Mouse (Mus musculus): ENCODE measurements around the gene 4932438H23Rik. TPM values are rescaled to one million over a fixed set of nuclear protein-coding genes. Genes with fewer than 3 reads are reported as not detected.

The 4932438H23Rik gene
- polyA plus RNA-seq, 1 experiment: 1.6 TPM

DNA sequence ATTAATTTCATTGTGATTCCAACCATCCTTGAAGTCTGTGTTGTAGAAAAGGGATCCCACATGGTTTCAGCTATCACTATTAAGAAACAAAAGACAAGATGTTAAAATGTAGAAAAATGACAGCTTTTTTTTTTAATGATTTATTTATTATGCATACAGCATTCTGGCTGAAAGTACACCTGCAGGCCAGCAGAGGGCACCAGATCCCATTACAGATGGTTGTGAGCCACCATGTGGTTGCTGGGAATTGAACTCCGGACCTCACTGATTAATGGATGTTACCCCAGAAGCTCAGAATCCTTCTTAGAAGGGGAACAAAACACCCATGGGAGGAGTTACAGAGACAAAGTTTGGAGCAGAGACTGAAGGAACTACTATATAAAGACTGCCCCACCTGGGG, 71.5 kb downstream of the 4932438H23Rik start:
- 83% methylated on average over 1 of the region's 1 CpGs for WGBS
- Histone ChIP-seq H3K36me3 (ENCODE audit: control insufficient read depth, insufficient read depth, low read length) (peaks cover 66% of the 10 kb centered on the region), H3K4me1 (ENCODE audit: control insufficient read depth, insufficient read depth, insufficient read length, low read length) (no peaks in the 10 kb centered on the region), H3K27me3 (ENCODE audit: control insufficient read depth, insufficient read depth, low read length) (no peaks in the 10 kb centered on the region), H3K27ac (ENCODE audit: insufficient read depth, low read depth, low read length) (no peak overlapping the region), H3K4me3 (ENCODE audit: low read depth, low read length) (no peak overlapping the region)
- TF ChIP-seq POLR2A (IDR thresholded peaks at IDR 0.05; ENCODE audit: low read depth, low read length) (no peak), CTCF (IDR thresholded peaks at IDR 0.05; ENCODE audit: extremely low read depth, insufficient read length, insufficient replicate concordance, low read depth, low read length) (peak; percentile 45; the same call in 1 of the 2 replicates)

DNA sequence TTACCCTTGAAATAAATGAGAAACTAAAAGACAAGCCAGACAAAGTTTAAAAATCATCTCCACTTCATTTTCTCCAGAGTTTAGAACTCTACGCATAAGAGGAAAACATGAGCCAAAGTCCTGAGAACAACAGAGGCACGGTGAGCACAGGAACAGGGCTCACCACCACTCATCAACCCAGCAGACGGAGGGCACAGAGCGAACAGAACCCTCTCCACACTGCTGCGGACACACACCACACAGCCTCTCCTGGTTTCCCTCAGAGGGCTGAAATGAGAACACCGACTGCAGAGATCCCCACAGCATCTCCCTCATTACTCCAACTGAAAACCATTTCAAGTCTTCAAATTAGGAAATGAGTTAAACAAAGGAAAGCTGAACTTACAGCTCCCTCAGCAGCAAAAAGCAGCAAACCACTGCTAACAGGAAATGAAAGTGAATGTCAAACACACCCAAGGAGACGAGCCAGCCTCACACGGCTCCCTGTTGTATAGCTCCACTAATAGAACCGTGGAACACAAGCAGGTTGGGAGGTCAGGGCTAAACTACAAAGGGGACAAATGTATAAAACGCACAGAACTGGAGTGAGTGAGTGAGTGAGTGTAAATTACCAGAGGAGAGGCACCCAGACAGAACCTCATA, 74.0 kb downstream of the 4932438H23Rik start:
- H3K4me1 ChIP-seq (ENCODE audit: control insufficient read depth, insufficient read depth, insufficient read length, low read length): no peaks in the 10 kb centered on the region
- peaks cover 62% of the 10 kb centered on the region for H3K36me3 ChIP-seq (ENCODE audit: control insufficient read depth, insufficient read depth, low read length)
- H3K27ac ChIP-seq (ENCODE audit: insufficient read depth, low read depth, low read length): no peak overlapping the region
- 86% methylated on average over 10 of the region's 10 CpGs for WGBS
- H3K27me3 ChIP-seq (ENCODE audit: control insufficient read depth, insufficient read depth, low read length): no peaks in the 10 kb centered on the region
- no peak overlapping the region for H3K4me3 ChIP-seq (ENCODE audit: low read depth, low read length)
- TF ChIP-seq POLR2A (IDR thresholded peaks at IDR 0.05; ENCODE audit: low read depth, low read length) (no peak), CTCF (IDR thresholded peaks at IDR 0.05; ENCODE audit: extremely low read depth, insufficient read length, insufficient replicate concordance, low read depth, low read length) (no peak)

DNA sequence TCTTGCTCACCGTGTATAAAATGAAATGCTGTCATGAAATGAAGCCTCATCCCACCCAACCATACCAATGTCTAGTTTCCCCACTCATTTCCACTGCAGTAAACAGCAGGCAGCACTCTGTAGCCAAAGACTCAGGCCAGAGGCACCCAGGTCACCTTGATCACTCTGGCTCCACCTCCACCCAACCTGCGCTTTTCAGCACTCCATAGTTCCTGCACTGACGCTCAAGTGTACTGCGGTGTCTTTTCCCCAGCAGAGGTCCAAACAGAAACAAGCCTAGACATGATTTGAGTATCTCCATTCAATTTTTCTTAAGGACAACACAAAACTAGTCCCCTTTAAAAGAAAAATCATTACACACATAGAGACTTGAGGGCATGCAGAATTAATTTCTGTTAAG, 75.4 kb downstream of the 4932438H23Rik start:
- TF ChIP-seq POLR2A (IDR thresholded peaks at IDR 0.05; ENCODE audit: low read depth, low read length) (no peak), CTCF (IDR thresholded peaks at IDR 0.05; ENCODE audit: extremely low read depth, insufficient read length, insufficient replicate concordance, low read depth, low read length) (no peak)
- 96% methylated on average over 4 of the region's 4 CpGs for WGBS
- H3K27ac ChIP-seq (ENCODE audit: insufficient read depth, low read depth, low read length): no peak overlapping the region
- H3K4me1 ChIP-seq (ENCODE audit: control insufficient read depth, insufficient read depth, insufficient read length, low read length): no peaks in the 10 kb centered on the region
- H3K4me3 ChIP-seq (ENCODE audit: low read depth, low read length): no peak overlapping the region
- H3K27me3 ChIP-seq (ENCODE audit: control insufficient read depth, insufficient read depth, low read length): no peaks in the 10 kb centered on the region
- H3K36me3 ChIP-seq (ENCODE audit: control insufficient read depth, insufficient read depth, low read length): peaks cover 57% of the 10 kb centered on the region

DNA sequence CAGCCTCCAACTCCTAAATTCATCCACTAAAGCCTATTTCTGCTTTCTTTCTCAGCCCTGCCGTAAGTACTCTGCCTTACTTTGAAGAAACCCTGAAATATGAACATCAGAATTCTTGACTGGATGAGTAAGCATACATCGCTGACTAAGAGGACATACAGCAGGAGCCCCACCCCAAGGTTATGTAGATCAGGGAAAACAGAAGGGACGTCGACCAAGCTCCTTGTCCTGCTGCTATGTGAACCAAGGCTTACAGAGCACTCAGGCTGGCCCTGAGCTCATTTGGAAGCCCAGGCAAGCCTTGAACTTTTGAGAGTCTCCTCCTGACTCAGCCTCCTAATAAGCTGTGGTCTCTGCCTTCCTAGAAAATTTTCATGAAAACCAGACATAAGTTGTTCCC, 79.2 kb downstream of the 4932438H23Rik start:
- Histone ChIP-seq H3K27me3 (ENCODE audit: control insufficient read depth, insufficient read depth, low read length) (no peaks in the 10 kb centered on the region), H3K36me3 (ENCODE audit: control insufficient read depth, insufficient read depth, low read length) (peaks cover 30% of the 10 kb centered on the region)
- 88% methylated on average over 4 of the region's 4 CpGs for whole genome bisulfite sequencing

DNA sequence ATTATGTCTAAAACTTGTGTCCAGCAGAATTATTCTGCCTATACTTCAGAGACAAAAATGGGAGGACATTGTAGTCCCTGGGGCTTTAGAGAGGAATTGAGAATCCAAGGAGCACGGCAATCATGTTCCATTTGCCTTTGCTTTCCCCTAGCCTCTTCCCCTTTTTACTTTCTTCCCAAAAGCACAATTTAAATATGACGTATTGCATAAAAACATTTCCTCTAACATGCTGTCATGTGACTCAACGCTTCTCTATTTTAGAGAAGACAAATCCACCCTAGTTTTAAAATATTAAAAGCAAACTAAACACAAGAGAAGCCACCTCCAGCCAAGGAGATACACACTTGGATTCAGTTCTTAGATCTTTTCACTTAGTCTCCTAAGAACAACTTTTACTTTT, 83.1 kb downstream of the 4932438H23Rik start:
- Histone ChIP-seq H3K4me3 (ENCODE audit: low read depth, low read length) (0 out of 2 replicates have a peak overlapping the region, but pooled peaks have one; percentile 90), H3K36me3 (ENCODE audit: control insufficient read depth, insufficient read depth, low read length) (peaks cover 9% of the 10 kb centered on the region), H3K27ac (ENCODE audit: insufficient read depth, low read depth, low read length) (peak overlapping the region; percentile 68; the same call in 1 of the 2 replicates), H3K4me1 (ENCODE audit: control insufficient read depth, insufficient read depth, insufficient read length, low read length) (no peaks in the 10 kb centered on the region), H3K27me3 (ENCODE audit: control insufficient read depth, insufficient read depth, low read length) (no peaks in the 10 kb centered on the region)
- 7% methylated on average over 3 of the region's 3 CpGs for WGBS
- TF ChIP-seq POLR2A (IDR thresholded peaks at IDR 0.05; ENCODE audit: low read depth, low read length): no peak
- no peak for TF ChIP-seq CTCF (IDR thresholded peaks at IDR 0.05; ENCODE audit: extremely low read depth, insufficient read length, insufficient replicate concordance, low read depth, low read length)

More for the DNA sequence above, 79.2 kb downstream of the 4932438H23Rik start:
- Histone ChIP-seq H3K4me3 (ENCODE audit: low read depth, low read length) (no peak overlapping the region), H3K27ac (ENCODE audit: insufficient read depth, low read depth, low read length) (no peak overlapping the region), H3K4me1 (ENCODE audit: control insufficient read depth, insufficient read depth, insufficient read length, low read length) (no peaks in the 10 kb centered on the region)
- TF ChIP-seq CTCF (IDR thresholded peaks at IDR 0.05; ENCODE audit: extremely low read depth, insufficient read length, insufficient replicate concordance, low read depth, low read length) (no peak), POLR2A (IDR thresholded peaks at IDR 0.05; ENCODE audit: low read depth, low read length) (no peak)

DNA sequence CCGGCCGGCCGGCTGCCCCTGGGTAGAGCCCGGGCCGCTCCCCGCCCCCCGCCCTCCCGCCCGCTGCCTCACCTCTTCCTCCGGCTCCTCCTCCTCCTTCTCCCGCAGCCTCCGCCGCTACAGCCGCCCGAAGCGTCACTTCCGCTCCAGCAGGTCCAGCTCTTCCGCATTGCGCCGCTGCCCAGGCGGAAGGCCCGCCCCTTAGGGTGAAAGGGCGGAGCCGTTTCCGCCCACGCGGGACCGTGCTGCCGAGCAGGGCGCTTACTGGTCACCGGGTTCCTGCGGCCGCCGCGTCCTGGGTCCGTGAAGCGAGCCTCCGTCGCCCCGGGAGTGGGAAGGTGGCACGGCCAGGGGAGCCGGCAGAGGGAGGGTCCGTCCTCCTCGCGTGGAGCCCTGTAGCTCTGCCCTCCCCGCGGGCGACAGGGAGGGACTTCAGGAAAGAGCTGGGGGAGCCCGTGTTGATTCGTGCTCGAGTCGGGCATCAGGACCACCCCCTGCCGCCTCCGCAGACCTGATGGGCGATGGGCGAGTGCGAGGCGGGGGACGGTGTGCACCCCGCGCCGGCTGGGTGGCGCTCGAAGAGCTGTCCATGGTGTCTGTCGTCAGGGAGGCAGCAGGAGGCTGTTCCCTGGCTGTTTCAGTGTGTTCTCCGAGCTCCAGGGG, 83.8 kb downstream of the 4932438H23Rik start, which contains the start of gene Synj1:
Synj1 (minus strand) TSS at position 288 of the 663 bp plus-strand sequence.
- WGBS: under 1% methylated on average over 63 of the region's 66 CpGs
- Histone ChIP-seq H3K4me1 (ENCODE audit: control insufficient read depth, insufficient read depth, insufficient read length, low read length) (no peaks in the 10 kb centered on the region), H3K27ac (ENCODE audit: insufficient read depth, low read depth, low read length) (peak within 1 kb of the TSS; percentile 73), H3K27me3 (ENCODE audit: control insufficient read depth, insufficient read depth, low read length) (no peaks in the 10 kb centered on the region), H3K36me3 (ENCODE audit: control insufficient read depth, insufficient read depth, low read length) (peaks cover 9% of the 10 kb centered on the region), H3K4me3 (ENCODE audit: low read depth, low read length) (peak within 1 kb of the TSS; percentile 90)
- TF ChIP-seq CTCF (IDR thresholded peaks at IDR 0.05; ENCODE audit: extremely low read depth, insufficient read length, insufficient replicate concordance, low read depth, low read length): no peak
- 0 out of 2 replicates have a peak, but pooled peaks have one; percentile 1 for TF ChIP-seq POLR2A (IDR thresholded peaks at IDR 0.05; ENCODE audit: low read depth, low read length)

DNA sequence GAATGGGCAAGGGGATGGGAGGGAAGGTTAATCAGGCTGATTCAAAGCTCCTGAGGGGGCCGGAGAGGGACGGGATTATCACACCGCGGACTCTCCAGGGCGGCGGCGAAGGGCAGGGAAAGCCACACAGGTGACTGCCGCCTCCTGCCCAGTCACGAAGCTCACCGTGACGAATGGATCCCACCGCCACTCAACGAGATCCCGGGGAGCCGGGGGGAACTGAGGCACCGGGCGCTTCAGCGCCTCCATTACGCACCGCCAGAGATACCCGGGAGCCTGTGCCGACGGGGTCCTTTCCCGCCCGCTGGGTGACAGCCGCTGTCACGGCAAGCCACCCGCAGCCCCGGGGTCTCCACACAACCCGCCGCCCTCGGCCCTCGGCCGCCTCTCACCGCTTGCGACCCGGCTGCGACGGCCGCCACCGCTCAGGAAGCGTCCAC, 84.3 kb downstream of the 4932438H23Rik start:
- no peaks in the 10 kb centered on the region for H3K27me3 ChIP-seq (ENCODE audit: control insufficient read depth, insufficient read depth, low read length)
- H3K27ac ChIP-seq (ENCODE audit: insufficient read depth, low read depth, low read length): peak overlapping the region; percentile 73
- H3K4me3 ChIP-seq (ENCODE audit: low read depth, low read length): peak overlapping the region; percentile 90
- TF ChIP-seq POLR2A (IDR thresholded peaks at IDR 0.05; ENCODE audit: low read depth, low read length): peak; percentile 38; the same call in 1 of the 2 replicates
- TF ChIP-seq CTCF (IDR thresholded peaks at IDR 0.05; ENCODE audit: extremely low read depth, insufficient read length, insufficient replicate concordance, low read depth, low read length): no peak
- WGBS: under 1% methylated on average over 41 of the region's 42 CpGs
- 0 out of 2 replicates have a peak, but pooled peaks cover 2% of the 10 kb centered on the region for H3K4me1 ChIP-seq (ENCODE audit: control insufficient read depth, insufficient read depth, insufficient read length, low read length)
- H3K36me3 ChIP-seq (ENCODE audit: control insufficient read depth, insufficient read depth, low read length): peaks cover 4% of the 10 kb centered on the region
